Mouse (Mus musculus) CH12.LX (cell line): ENCODE data around the gene Agrp. TPM values are rescaled to one million over a fixed set of nuclear protein-coding genes. Genes with fewer than 3 reads are reported as not detected.
A peak's percentile ranks its signal among the peaks of the same experiment; 100 is the strongest.

Experiments
- DNase-seq: peaks from one replicate; pipeline ENCODE4 v3.0.0-alpha.2; 2013; ENCODE audit errors: extremely low read depth
- H3K27ac ChIP-seq: 2 replicates; pipeline ENCODE4 v1.5.1; 2012; ENCODE audit warnings: low read depth, mild to moderate bottlenecking, control low read depth, moderate library complexity; ENCODE audit not compliant: insufficient read depth
- H3K27me3 ChIP-seq: replicated peaks from 2 replicates; pipeline ENCODE3; 2012; ENCODE audit warnings: inconsistent platforms
- H3K36me3 ChIP-seq, 2 experiments: replicated peaks in 1 of 2; 2 replicates each; pipeline versions ENCODE3 to v1.6.1; 2012; ENCODE audit warnings: inconsistent platforms in 1 of 2, low read length in 1 of 2, mild to moderate bottlenecking in 1 of 2, mixed read lengths in 1 of 2, moderate library complexity in 1 of 2; ENCODE audit not compliant: control insufficient read depth in 1 of 2, insufficient read depth in 1 of 2
- H3K4me1 ChIP-seq, 2 experiments: 2 replicates each; pipeline ENCODE4 v1.6.1; 2012; ENCODE audit warnings: inconsistent platforms in 1 of 2, moderate library complexity in 1 of 2; ENCODE audit not compliant: insufficient read depth in 2 of 2, control insufficient read depth in 1 of 2
- H3K4me2 ChIP-seq: 2 replicates; pipeline ENCODE4 v1.6.1; 2012; ENCODE audit warnings: low read depth, mild to moderate bottlenecking, control low read depth; ENCODE audit not compliant: poor library complexity, insufficient read depth, severe bottlenecking
- H3K4me3 ChIP-seq, 3 experiments: fragments of 150-350 bp in 1 of 3; sonication (generic) in 1 of 3; replicated peaks in 1 of 3; 2 replicates each; pipeline versions ENCODE3 to v1.5.1; 2011 to 2012; ENCODE audit warnings: low read depth in 2 of 3, low read length in 2 of 3, mild to moderate bottlenecking in 2 of 3, moderate library complexity in 2 of 3, control low read depth in 1 of 3, improper control_type of control experiment in 1 of 3, inconsistent platforms in 1 of 3, mixed read lengths in 1 of 3; ENCODE audit not compliant: poor library complexity in 1 of 3
- H3K79me2 ChIP-seq: replicated peaks from 2 replicates; pipeline ENCODE4 v1.6.1; 2012; ENCODE audit warnings: mild to moderate bottlenecking, moderate library complexity; ENCODE audit not compliant: control insufficient read depth, poor library complexity, insufficient read depth, severe bottlenecking; ENCODE audit errors: extremely low read depth
- H3K9ac ChIP-seq: 2 replicates; pipeline ENCODE4 v1.6.1; 2012; ENCODE audit warnings: low read depth, mild to moderate bottlenecking, control low read depth, moderate library complexity; ENCODE audit not compliant: insufficient read depth
- H3K9me3 ChIP-seq: replicated peaks from 2 replicates; pipeline ENCODE3; 2012; ENCODE audit warnings: low read length, inconsistent platforms, mixed read lengths
- CHD1 ChIP-seq: IDR thresholded peaks from 2 replicates; pipeline ENCODE4 v1.6.1; 2012; ENCODE audit warnings: low read depth, low read length, improper control_type of control experiment, inconsistent platforms
- E2F4 ChIP-seq: IDR thresholded peaks from 2 replicates; pipeline ENCODE4 v1.6.1; 2011; ENCODE audit warnings: low read depth, low read length, improper control_type of control experiment; ENCODE audit not compliant: insufficient replicate concordance
- ELF1 ChIP-seq: IDR thresholded peaks from 2 replicates; pipeline ENCODE4 v1.6.1; 2014; ENCODE audit warnings: low read depth, mild to moderate bottlenecking, inconsistent platforms, low read length, improper control_type of control experiment
- EP300 ChIP-seq: IDR thresholded peaks from 2 replicates; pipeline ENCODE4 v1.6.1; 2011; ENCODE audit warnings: low read length, improper control_type of control experiment
- GABPA ChIP-seq: IDR thresholded peaks from 2 replicates; pipeline ENCODE4 v1.6.1; 2012; ENCODE audit warnings: low read depth, low read length, improper control_type of control experiment, inconsistent platforms; ENCODE audit not compliant: insufficient replicate concordance
- KAT2A ChIP-seq: IDR thresholded peaks from 2 replicates; pipeline ENCODE4 v1.6.1; 2012; ENCODE audit warnings: low read length, improper control_type of control experiment, inconsistent platforms; ENCODE audit not compliant: insufficient replicate concordance
- MAFK ChIP-seq: IDR thresholded peaks from 2 replicates; pipeline ENCODE4 v1.6.1; 2011; ENCODE audit warnings: low read length, improper control_type of control experiment; ENCODE audit not compliant: insufficient replicate concordance
- MAX ChIP-seq: IDR thresholded peaks from 2 replicates; pipeline ENCODE4 v1.6.1; 2011; ENCODE audit warnings: low read length, improper control_type of control experiment
- MAZ ChIP-seq: IDR thresholded peaks from 2 replicates; pipeline ENCODE4 v1.6.1; 2012; ENCODE audit warnings: low read depth, mild to moderate bottlenecking, inconsistent platforms, low read length, improper control_type of control experiment, moderate library complexity
- MEF2A ChIP-seq: IDR thresholded peaks from 2 replicates; pipeline ENCODE4 v1.6.1; 2014; ENCODE audit warnings: low read depth, mild to moderate bottlenecking, inconsistent platforms, low read length, improper control_type of control experiment, borderline replicate concordance
- NELFE ChIP-seq: IDR thresholded peaks from 2 replicates; pipeline ENCODE4 v1.6.1; 2011; ENCODE audit warnings: low read depth, low read length, improper control_type of control experiment
- NRF1 ChIP-seq: IDR thresholded peaks from 2 replicates; pipeline ENCODE4 v1.6.1; 2014; ENCODE audit warnings: low read depth, mild to moderate bottlenecking, inconsistent platforms, low read length, improper control_type of control experiment, moderate library complexity
- PAX5 ChIP-seq: IDR thresholded peaks from 2 replicates; pipeline ENCODE4 v1.6.1; 2012; ENCODE audit warnings: low read length, inconsistent platforms, mixed read lengths
- POLR2AphosphoS2 ChIP-seq: IDR thresholded peaks from 2 replicates; pipeline ENCODE4 v1.6.1; 2011; ENCODE audit warnings: low read depth, low read length, improper control_type of control experiment
- RAD21 ChIP-seq: IDR thresholded peaks from 2 replicates; pipeline ENCODE4 v1.6.1; 2011; ENCODE audit warnings: low read depth, mild to moderate bottlenecking, low read length, improper control_type of control experiment, moderate library complexity
- TBP ChIP-seq: conservative IDR thresholded peaks from 2 replicates; pipeline ENCODE4 v1.6.1; 2011; ENCODE audit warnings: low read depth, low read length, improper control_type of control experiment
- UBTF ChIP-seq: IDR thresholded peaks from 2 replicates; pipeline ENCODE4 v1.6.1; 2012; ENCODE audit warnings: low read depth, mild to moderate bottlenecking, inconsistent platforms, low read length, improper control_type of control experiment, moderate library complexity
- USF2 ChIP-seq: conservative IDR thresholded peaks from 2 replicates; pipeline ENCODE4 v1.6.1; 2011; ENCODE audit warnings: low read depth, low read length, improper control_type of control experiment
- ZC3H11A ChIP-seq: IDR thresholded peaks from 2 replicates; pipeline ENCODE4 v1.6.1; 2012; ENCODE audit warnings: low read depth, mild to moderate bottlenecking, inconsistent platforms, low read length, improper control_type of control experiment
- ZNF384 ChIP-seq: IDR thresholded peaks from 2 replicates; pipeline ENCODE4 v1.6.1; 2012; ENCODE audit warnings: low read depth, low read length, improper control_type of control experiment, inconsistent platforms
- dilution Hi-C: fragments of 300-500 bp; cut with MboI; formaldehyde crosslinking; loops from 2 replicates; pipeline ENCODE4 v1.14.3; 2020; ENCODE audit warnings: low sequenced_read_pairs; ENCODE audit not compliant: extremely low pct_unique_long_range_greater_than_20kb, extremely low pct_ligation_motif_present
- in situ Hi-C: fragments of 300-500 bp; cut with MboI; formaldehyde crosslinking; loops from 3 replicates; pipeline ENCODE4 v1.14.3; 2019; ENCODE audit warnings: low sequenced_read_pairs, low pct_ligation_motif_present, low pct_unique_long_range_greater_than_20kb, mixed read lengths
- polyA plus RNA-seq: library from polyadenylated mRNA; unstranded; fragments of >175 nt; gene quantifications from 2 replicates; pipeline ENCODE4 v1.2.1, GENCODE M21; 2012; ENCODE audit warnings: low read depth; ENCODE audit not compliant: insufficient read length
- total RNA-seq, 2 experiments: library from RNA; depleted of rRNA; stranded (reverse); fragments of 300-350 nt in 1 of 2; fragments of >200 nt in 1 of 2; gene quantifications; 2 replicates each; pipeline ENCODE4 v1.2.3; 2012 to 2014

Gene Agrp
- total and polyA plus RNA-seq, 3 experiments, result 0.30 TPM; not detected in 2

GRCm38 (mm10) chr8:105645205-105645604, 8.0 kb upstream of the Agrp start:
- H3K36me3 ChIP-seq, result peaks cover 21 to 55% of the 10 kb centered on the region in 2 experiments
- no peak overlapping the region for H3K4me3 ChIP-seq
- H3K27me3 ChIP-seq, result no peaks in the 10 kb centered on the region
- H3K4me2 ChIP-seq, result no peak overlapping the region
- H3K27ac ChIP-seq, result no peak overlapping the region
- dilution Hi-C loops, result no loop called here
- H3K4me1 ChIP-seq, result peaks cover 0 to 25% of the 10 kb centered on the region in 2 experiments; a peak in 1 of 4 replicates
- H3K9ac ChIP-seq, result no peak overlapping the region
- TF ChIP-seq MAX (no peak), NRF1 (no peak), PAX5 (no peak)
- TF ChIP-seq, all 38 proteins: peak for 0
- Histone ChIP-seq H3K9me3 (no peaks in the 10 kb centered on the region), H3K79me2 (peaks cover 62% of the 10 kb centered on the region)
- no peak for DNase-seq
- in situ Hi-C loops, result no loop called here

- peaks cover 7 to 26% of the 10 kb centered on the region in 2 experiments for H3K36me3 ChIP-seq
- dilution Hi-C loops (no loop called here), in situ Hi-C loops (no loop called here)
Measured at GRCm38 (mm10) chr8:105640511-105640910, 3.3 kb upstream of the Agrp start.

GRCm38 (mm10) chr8:105639835-105640234, 2.6 kb upstream of the Agrp start:
- no peak for DNase-seq
- no peaks in the 10 kb centered on the region for H3K9me3 ChIP-seq
- H3K4me3 ChIP-seq, result no peak overlapping the region
- no peak for TF ChIP-seq MEF2A
- TF ChIP-seq ELF1, result peak; percentile 16; the same call in 1 of the 2 replicates
- TF ChIP-seq POLR2AphosphoS2, result no peak
- TF ChIP-seq E2F4, result no peak
- 0 out of 2 replicates have a peak, but pooled peaks have one; percentile 60 for TF ChIP-seq ZNF384
- no peak for TF ChIP-seq ZC3H11A
- TF ChIP-seq UBTF, result no peak
- no peak for TF ChIP-seq NELFE
- no peak for TF ChIP-seq USF2
- TF ChIP-seq MAZ, result no peak
- no peak for TF ChIP-seq GABPA
- TF ChIP-seq EP300, result no peak; the same call in 1 of the 2 replicates
- TF ChIP-seq CHD1, result 0 out of 2 replicates have a peak, but pooled peaks have one; percentile 6
- TF ChIP-seq TBP, result no peak
- dilution Hi-C loops (no loop called here), in situ Hi-C loops (loop anchor here (5.0 kb wide), 1 partner anchor 47 kb away; the partner anchor contains the start of gene Carmil2)
- H3K27me3 ChIP-seq, result no peaks in the 10 kb centered on the region
- peaks cover 4 to 20% of the 10 kb centered on the region in 2 experiments for H3K36me3 ChIP-seq
- H3K9ac ChIP-seq, result peak overlapping the region; percentile 31; the same call in 1 of the 2 replicates
- H3K79me2 ChIP-seq, result peaks cover 69% of the 10 kb centered on the region
- peaks cover under 1 to 48% of the 10 kb centered on the region in 2 experiments; a peak in 3 of 4 replicates for H3K4me1 ChIP-seq
- peak overlapping the region; percentile 60 for H3K27ac ChIP-seq
- H3K4me2 ChIP-seq, result peak overlapping the region; percentile 6; the same call in 1 of the 2 replicates

More at GRCm38 (mm10) chr8:105640511-105640910, 3.3 kb upstream of the Agrp start:
- peak overlapping the region; percentile 24; the same call in 1 of the 2 replicates for H3K9ac ChIP-seq
- no peak for DNase-seq
- H3K4me3 ChIP-seq, result no peak overlapping the region
- no peaks in the 10 kb centered on the region for H3K27me3 ChIP-seq
- TF ChIP-seq MAFK (no peak), RAD21 (no peak), KAT2A (no peak), NELFE (no peak)
- H3K79me2 ChIP-seq, result peaks cover 67% of the 10 kb centered on the region
- H3K4me2 ChIP-seq, result no peak overlapping the region
- peaks cover 0 to 44% of the 10 kb centered on the region in 2 experiments; a peak in 3 of 4 replicates for H3K4me1 ChIP-seq
- H3K9me3 ChIP-seq, result no peaks in the 10 kb centered on the region
- H3K27ac ChIP-seq, result no peak overlapping the region
